Mouse (Mus musculus): ENCODE data around the gene Marveld2.

Gene Marveld2

DNA sequence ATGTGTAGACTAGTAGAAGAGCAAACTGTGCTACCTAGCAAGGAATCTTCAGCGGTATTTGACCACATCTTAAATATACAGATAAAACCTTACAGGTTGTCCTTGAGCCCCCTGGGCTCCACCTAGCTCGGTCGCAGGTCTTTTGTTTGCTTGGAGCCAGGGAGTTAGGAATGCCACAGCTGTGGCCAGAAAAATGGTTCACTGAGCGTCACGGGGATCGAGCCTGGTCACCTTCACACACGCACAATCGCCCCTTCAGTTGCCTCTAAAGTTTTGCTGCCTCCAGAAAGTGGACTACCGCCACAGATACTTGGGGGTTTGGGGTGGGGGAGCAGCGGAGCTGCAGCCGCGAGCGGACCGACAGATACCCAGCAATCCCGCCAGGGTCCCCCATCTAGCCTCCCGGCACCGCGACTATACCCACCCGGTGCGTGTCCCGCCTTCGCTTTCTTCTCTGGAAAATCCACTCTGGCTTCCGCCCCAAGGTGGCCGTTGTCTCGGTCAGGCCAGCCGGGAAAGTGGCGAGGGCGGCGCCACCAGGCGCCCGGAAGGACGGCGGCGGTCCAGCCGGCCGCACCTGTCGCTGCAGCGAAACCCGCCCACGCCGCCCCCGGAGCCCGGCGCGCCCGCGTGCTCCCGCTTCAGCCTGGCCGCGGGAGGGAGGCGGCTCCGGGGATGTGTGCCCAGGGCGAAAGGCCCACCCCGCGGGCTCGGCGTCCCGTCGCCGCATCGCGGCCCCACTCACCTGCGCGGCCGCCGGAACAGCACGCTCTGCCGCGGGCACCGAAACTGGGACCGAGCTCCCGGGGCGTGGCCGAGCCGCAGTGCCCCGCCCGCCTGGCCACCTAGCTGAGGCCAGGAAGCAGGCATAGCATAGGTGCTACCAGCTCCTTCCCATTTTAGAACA, at the start of gene Marveld2:
Gene Marveld2 (minus strand): TSS at position 791 of the 907 bp plus-strand sequence.
- in situ Hi-C loops (cut with MseI, MboI), result no loop called here

DNA sequence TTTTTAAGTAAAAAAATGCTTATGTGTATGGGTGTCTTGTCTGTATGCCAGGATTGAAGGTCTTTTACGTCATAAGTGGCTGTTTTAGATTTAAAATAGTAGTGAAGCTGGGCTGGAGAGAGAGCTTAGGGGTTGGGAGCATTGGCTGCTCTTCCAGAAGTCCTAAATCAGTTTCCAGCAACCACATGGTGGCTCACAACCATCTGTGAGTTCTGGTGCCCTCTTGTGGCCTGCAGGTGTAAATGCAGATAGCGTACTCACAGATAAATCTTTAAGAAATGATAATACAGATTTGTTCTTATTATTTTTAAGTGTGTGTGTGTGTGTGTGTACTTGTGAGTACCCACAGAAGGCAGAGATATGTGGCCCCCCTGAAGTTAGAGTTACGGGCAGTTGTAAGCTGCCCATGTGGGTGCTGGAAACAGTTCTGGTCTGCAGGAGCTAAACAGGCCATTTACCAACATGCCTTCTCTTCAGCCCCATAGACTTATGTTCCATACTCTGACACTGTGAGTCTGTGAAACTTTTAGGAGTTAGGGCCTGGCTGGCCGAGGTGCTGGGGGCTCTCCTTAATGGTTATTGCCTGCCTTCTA, 43.2 kb upstream of the Marveld2 start:
- in situ Hi-C loops (cut with MseI, MboI), result no loop called here

DNA sequence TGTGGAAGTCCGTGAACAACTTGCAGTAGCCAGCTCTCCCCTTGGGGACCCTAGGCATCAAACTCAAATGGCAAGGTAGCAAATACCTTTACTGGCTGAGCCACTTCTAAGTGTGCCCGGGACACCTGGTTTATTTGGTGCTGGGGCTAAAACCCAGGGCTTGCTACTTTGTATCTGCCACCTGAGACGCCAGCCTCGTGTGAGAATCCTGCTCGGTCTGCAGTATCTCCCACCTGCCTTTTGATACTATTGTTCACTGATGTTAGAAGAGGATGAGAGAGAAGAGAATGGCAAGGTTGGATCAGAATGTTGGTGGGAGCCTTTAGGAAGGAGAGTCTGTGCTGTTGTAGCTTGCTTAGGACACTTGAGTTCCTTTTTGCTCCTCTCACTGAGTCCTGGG, 41.3 kb upstream of the Marveld2 start:
- in situ Hi-C loops (cut with MseI, MboI), result no loop called here

DNA sequence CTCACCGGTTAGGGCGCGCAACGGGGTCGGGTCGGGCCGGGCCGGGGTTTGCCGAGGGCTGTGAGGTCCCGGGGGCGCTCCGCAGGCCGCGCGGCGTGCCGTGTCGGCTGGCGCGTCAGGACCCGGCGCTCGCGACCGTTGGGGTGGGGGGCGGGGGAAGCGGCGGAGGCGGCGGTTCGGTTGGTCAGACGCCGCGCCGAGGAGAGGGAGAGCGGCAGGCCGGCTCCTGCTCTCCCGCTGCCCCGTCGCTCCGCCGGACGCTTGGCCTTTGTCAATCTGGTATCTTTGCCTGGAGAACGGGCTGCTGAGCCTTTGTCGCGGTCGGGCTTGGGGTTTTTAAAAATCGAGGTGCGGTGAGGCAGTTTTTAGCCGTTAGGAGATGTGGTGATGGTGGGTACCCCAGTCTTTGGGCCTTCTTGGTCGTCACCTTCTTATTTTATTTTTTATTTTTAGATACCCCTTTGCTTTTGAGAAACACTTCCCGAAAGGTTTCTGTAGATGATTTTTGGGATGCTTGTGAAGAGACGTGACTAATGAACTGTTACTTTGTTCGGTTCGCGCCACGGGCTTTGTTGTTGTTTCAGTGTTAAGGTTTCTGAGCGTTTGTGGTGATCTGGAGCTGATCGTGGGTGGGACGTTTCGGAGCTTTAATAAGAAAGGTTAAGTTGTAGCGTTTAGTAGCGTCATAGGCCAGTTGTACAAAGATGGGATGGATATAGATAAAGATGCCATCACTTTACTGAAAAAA, 34.8 kb upstream of the Marveld2 start, which contains the start of gene Taf9:
Gene Taf9 (plus strand): TSS at position 141 of the 748 bp plus-strand sequence.
- in situ Hi-C loops (cut with MseI, MboI), result no loop called here

DNA sequence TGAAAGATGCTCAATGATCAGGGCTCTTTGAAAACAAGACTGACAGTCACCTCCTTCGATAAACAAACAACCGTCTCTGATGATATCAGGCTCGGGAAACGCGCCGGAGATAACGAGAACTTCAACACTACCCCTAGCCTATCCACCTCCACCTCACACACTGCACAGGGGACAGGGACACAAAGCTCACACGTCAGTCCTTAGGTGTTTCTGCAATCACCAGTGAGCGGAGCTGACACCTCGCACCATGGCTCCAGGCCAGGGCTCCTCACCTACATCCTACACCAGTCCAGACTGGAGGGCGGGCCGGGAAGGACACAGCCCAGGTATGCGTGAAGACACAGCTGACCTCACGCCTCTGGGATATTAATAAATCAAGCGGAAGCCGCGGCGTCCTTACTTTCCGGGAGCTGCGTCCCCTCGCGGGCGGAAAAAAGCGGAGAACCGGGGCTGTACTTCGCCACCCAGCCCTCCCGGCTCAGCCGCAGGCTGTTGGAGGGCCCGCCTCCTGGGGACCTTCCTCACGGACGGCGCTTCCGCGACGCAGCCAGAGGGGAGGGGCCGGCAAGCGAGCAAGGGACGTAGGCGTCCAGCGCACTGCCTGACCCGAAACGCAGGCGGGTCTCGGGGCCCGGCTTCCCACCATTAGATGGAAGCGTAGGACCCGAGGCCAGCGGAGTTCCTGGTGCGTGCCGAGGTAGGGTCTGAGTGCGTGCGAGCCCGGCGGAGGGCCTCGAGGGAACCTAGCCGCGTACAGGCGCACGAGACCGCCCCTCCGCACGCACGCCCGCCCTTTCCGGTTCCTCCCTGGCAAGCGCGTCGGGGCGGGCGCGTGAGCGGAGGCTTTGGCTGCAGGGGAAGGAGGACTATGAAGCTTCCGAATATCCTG, 34.0 kb upstream of the Marveld2 start, which contains the start of the genes Ak6 and Rad17:
Gene Ak6 (plus strand): TSS at position 430 of the 889 bp plus-strand sequence.
Gene Rad17 (minus strand): TSS at position 502 of the 889 bp plus-strand sequence.
- in situ Hi-C loops (cut with MseI, MboI), result no loop called here

DNA sequence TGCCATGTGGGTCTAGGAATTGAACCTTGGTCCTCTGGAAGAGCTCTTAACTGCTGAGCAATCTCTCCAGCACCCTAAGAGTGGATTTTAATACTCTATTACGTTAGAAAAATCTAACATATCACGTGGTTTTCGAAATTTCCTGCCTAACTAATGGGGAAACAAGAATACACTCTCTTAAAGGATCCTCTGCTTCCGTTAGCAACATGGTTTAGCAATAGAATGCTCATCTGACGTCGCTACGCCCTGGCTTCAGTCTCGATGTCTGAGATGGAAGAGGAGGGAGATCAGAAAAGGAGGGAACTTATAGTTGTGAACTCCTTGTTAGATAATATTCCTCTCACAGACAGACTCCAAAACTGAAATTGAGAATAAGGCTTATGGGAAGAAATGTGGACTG, 31.5 kb upstream of the Marveld2 start:
- in situ Hi-C loops (cut with MseI, MboI), result no loop called here

DNA sequence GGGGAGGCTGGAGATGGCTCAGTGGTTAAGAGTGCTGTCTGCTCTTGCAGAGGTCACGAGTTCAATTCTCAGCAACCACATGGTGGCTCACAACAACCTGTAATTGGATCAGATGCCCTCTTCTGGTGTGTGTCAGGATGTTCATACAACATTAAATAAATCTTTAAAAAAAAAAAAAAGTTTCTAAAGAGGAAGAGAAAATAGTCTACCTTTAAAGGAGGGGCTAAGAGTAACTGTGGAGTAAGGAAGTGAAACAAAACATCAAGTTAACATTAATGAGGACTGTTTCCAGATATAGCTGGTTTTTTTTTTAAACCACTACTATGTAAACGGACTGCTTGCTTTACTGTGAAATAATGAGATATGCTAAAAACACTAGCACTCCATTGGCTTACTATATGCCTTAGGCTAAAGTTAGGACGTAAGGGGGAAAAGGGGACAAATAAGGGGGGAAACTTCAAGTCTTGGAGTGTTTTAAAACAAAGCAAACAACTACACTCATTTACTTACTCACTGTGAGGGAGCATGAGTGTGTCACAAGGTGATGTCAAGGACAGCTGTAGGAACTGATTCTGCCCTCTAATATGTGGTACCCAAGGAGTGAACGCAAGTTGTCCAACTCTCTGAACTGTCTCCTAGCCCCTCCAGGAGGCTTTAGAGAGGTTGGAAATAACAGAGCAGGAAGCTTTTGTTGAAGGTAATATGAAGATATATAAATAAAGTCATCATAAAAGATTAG, 25.9 kb upstream of the Marveld2 start:
- in situ Hi-C loops (cut with MseI, MboI), result no loop called here

DNA sequence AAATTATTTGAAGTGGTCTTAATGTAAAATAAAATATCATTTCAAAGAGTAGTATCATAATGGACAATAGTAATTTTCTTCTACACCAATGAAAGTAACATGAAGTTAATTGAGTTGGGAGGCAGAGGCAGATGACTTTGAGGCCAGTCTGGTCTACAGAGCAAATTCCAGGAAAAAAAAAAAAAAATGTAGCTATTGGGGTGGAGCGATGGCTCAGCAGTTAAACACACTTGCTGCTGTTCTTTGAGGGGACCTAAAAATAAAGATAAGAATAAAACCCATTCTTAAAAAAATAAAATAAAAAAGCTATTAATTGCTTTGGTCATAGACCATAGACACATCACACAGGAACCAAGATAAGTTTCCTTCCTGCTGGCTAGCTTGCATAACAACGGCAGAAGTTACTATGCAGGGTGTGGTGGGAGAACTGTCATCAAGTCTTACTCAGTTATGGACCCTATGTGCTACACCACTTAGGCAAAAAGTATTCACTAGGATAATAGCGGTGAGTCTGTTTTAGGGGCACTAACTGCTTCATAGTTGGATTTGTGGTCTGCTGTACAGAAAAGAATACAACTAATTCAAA, 17.4 kb upstream of the Marveld2 start:
- in situ Hi-C loops (cut with MseI, MboI), result no loop called here

DNA sequence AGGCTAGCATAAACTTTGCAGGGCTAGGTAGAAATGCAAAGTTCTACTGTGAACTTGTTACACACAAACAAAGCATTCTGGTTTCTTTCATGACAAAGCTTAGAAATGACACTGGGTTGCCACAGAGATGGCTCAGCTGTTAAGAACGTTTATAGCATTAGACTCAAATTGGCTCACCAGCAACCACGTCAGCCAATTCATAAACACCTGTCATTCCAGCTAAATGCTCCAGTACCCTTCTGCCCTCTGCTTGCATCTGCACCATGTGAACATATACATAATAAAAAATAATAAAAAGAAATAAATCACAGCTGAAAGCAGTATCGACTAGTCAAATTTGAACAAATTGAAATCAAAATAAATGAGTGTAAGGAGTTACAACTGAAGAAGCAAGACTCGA, 5.5 kb upstream of the Marveld2 start:
- in situ Hi-C loops (cut with MseI, MboI), result no loop called here

DNA sequence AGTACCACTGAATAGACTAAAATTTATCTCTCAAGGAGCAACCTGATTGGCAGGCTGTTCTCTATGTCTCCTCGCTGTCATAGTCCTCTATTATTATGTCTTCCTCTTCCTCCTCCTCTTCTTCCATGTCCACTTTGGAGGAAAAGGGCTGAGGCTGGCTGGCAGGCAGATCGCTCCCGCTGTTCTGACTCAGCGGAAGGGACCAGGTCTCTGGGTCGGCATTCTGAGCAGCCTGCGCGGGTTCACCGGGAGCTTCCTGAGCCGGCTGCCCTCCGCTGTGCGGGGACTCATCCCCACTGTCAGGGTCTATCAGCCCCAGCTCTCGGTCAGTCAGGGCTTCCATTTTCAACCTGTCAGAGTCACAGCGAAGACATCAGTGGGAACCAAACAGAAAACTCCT, 812 bp upstream of the Marveld2 start:
- in situ Hi-C loops (cut with MseI, MboI), result no loop called here

DNA sequence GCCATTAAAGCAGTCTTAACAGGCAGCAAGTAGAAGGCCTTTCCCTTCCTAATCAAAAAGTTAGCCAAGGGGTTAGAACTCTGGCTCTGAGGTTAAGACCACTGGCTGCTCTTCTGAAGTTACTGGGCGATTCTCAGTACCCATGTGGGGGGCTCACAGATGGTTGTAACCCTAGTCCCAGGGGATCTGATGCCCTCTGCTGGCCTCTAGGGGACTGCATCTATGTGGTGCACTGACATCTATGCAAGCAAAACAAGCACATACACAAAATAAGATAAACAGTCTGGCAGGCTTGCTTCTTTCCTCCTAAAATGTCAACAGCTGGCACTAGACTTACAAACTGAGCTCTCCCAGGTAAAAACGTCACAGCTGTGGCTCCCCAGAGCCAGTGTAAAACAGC, 3.9 kb downstream of the Marveld2 start:
- in situ Hi-C loops (cut with MseI, MboI), result no loop called here

DNA sequence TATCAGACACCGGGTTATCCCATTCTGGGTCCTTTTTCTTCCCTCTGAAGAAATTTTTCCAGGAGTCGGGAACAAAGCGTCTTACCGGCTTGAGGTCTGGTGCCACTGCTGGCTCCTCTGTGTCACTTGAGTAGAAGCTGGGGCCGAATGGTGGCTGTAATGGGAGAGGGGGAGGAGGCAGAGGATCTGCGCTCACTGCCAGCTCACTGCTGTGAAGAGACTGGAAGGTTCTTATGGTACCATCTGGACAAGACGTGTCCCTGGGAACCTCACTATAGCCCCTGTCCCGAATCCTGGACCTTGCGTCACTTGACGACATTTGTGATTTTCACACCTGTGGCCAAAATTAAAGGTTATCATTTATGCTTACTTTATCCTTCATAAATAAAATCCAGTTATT, 4.5 kb downstream of the Marveld2 start:
- in situ Hi-C loops (cut with MseI, MboI), result no loop called here

DNA sequence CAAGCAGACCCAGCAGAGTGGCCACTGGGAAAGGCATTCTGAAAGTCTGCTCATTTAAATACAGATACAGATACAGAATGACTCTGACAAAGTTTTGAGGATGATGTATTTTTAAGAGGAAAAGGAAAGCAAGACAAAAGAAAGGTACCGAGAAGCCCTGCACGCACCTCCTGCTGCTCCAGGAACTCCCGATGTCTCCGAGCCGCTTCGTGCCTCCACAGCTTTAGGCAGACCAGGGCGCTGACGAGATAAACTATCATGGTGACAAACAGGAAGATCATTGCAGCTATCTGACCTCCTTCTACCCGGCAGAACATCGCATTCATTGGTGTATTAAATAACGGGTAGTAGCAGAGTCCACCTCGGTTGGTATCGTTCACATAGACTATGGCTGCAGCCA, 5.5 kb downstream of the Marveld2 start:
- in situ Hi-C loops (cut with MseI, MboI), result no loop called here

DNA sequence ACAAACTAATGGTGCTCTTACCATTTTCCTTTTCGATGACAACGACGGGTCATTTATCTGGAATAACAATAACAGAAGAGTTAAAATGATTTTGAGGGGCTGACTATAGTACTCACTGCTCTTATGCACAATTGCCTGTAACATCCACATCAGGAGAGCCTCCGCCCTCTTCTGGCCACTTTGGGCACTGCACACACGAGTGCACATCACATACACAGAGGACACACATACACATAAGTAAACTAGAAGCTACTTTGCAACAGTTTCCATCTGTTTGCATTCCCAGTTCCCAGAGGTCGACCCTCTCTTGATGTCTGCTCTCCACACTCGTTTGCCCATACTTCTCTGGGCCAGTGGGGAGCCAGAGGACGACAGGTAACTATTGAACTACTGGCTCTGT, 9.0 kb downstream of the Marveld2 start:
- in situ Hi-C loops (cut with MseI, MboI), result no loop called here

DNA sequence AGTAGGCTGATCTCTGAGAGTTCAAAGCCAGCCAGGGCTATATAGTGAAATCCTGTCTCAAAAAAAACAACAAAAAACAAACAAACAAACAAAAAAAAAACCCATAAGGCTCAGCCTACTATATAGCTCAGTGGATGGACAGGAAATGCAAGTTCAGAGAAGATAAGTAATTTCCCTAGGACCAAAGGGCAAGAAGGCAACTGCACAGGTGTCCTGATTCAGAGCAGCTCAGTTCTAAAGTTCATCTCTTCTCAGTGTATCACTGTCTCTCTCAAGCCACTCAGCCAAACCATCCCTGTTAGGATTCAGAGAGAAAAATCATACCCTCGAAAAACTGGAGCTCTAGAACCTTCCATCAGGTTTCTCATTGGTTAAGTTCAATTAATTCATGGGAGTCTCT, 10.9 kb downstream of the Marveld2 start:
- in situ Hi-C loops (cut with MseI, MboI), result no loop called here

DNA sequence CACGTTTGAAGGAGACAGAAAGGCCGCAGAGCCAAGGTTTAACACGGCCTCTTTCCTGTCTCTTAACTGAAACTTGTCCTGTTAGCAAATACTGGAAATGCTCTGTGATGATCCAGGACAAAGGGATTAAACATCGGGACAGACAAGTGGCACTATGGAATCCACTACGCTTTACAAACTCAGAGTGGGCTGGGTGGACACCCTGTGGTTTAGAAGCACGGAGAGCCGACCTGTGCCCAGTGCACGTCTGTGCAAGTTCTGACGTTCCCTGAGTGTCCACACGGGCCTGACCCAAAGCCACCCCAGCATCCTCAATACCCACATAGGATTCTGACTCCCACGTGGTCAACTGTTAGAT, 13.1 kb downstream of the Marveld2 start:
- in situ Hi-C loops (cut with MseI, MboI), result no loop called here

DNA sequence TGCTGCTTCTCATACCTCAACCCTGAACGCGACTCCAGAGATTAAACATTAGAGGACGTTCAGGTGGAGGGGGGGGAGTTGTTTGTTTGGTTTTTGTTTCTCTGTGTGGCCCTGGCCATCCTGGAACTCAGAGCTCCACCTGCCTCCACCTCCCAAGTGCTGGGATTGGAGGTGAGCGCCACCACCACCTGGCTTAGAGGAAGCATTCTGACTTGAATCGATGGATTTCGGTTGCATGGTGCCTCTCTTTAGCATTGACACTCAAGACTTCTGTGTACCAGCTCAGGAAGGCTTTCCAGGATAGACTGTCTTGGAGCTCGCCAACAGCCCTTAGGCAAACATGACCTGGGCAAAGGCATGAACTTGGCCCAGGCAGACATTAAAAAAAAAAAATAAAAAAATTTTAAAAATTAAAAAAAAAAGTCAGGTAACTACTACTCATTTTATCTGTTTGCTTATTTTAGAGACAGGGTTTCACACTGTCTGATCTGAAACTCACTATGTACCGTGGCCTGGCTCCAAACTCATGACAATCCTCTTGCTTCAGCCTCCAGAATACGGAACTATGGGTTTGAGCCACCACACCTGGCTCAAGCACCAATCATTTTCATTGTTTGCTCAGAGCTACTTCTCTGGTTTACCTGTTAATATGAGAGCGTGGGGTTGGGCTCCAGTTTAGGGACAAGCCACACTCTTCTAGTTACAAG, 13.6 kb downstream of the Marveld2 start:
- in situ Hi-C loops (cut with MseI, MboI), result no loop called here

DNA sequence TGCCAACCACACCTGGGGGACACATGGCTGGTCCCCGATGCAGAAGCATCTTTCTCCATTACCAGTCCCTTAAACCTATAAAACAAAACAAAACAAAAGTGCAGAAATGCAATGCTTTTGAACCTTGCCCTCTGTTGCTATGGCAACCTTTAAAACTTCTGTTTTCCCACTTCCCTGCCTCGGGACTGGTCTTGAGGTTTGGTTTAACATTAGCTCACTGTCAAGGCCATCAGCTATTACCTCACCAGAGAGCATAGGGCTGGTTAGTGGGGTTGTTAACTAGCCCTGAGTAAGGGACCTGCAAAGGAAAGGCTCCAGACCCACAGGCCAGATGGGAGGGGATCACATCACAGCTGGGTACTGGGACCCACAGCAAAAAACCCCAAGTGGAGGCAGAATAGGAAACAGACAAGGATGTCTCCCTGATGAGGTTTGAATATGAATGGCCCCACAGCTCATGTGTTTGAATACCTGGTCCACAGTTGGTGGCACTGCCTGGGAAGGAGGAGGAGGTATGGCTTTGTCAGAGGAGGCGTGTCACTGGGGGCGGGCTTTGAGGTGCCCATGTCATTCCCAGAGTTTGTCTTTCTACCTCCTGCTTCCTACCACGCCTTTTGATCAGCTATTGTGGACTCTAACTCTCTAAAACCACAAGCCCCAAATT, 14.4 kb downstream of the Marveld2 start:
- in situ Hi-C loops (cut with MseI, MboI), result no loop called here

DNA sequence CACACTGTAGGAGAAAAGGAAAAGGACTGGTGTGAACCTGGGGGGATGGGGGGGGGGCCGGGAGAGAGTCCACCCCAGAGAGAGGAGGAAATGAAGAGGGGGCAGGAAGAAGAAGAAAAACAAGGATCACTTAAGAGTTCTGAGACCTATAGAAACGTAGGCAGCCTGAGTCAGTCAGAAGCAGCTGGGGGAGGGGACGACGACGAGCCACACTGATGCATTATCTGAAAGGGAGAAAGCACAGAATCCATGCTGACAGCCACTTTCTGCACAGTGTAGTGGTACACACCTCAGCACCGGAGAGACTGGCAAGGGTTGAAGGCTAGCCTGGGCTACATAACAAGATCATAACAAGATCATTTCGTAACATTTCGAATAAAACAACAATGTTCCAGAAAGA, 15.7 kb downstream of the Marveld2 start:
- in situ Hi-C loops (cut with MseI, MboI), result no loop called here
